Mouse (Mus musculus): ENCODE data around the gene Helb. TPM values are rescaled to one million over a fixed set of nuclear protein-coding genes. Genes with fewer than 3 reads are reported as not detected.

Gene Helb
- polyA plus RNA-seq, 1 experiment, result 1.0 TPM

DNA sequence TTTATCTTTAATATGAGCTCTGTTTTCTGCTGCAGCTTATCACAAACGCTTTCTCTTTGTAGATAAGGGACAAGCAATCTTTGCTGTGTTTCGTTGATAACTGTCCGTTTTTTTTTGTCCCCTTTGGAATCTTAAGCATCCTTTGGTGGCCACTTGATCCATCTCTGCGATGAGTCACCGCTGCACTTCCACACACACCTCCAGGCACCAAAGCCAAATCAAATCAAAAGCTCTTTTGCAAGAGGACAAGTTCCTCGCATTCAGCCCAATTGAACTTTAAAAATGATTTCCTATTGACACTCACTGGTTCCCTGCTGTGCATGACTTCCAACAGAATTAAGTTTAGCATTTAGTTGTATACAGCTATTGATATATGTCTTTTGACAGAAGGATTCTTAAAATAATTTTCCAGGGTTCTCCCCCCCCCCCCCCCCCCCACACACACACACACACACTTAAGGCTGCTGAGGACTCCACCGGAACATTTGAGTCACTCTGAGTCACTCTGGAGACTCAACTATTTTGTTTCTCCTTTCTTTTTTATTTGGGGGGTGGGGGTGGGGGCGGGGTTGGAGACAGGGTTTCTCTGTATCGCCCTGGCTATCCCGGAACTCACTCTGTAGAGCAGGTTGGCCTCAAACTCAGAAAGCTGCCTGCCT is 52.1 kb downstream of the Helb start:
- no peaks in the 10 kb centered on the region for H3K27me3 ChIP-seq (ENCODE audit: control insufficient read depth)
- TF ChIP-seq TAL1 (IDR thresholded peaks at IDR 0.05; ENCODE audit: low read length) (no peak), GATA1 (IDR thresholded peaks at IDR 0.05; ENCODE audit: low read length) (no peak)
- no peaks in the 10 kb centered on the region for H3K36me3 ChIP-seq (ENCODE audit: control insufficient read depth)
- no peaks in the 10 kb centered on the region for H3K4me1 ChIP-seq (ENCODE audit: control insufficient read depth)
- peaks cover 12% of the 10 kb centered on the region for H3K9me3 ChIP-seq (ENCODE audit: control insufficient read depth, low read length)
- H3K4me3 ChIP-seq (replicated peaks), result no peak overlapping the region

DNA sequence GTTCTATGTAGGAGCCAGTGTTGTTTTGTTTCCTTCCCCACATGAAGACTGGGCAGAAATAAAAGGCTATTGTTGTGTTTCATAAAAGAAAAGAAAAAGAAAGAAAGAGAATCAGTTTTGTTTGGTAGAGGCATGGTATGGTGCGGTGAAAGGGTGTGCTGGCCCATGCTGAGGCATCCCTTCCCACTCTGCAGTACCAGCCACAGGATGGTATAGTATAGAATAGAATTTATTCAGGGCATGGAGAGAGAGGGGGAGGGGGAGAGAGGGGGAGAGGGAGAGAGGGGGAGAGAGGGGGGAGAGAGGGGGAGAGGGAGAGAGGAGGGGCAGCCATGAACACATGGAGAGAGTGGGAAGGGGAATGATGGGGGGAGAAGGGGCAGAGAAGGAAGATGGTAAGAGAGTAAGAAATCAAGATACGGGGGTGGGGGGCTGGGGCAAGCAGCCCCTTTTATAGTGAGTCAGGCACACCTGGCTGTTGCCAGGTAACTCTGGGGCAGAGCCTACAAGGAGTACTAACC is 68.0 kb downstream of the Helb start:
- no peaks in the 10 kb centered on the region for H3K27me3 ChIP-seq (ENCODE audit: control insufficient read depth)
- H3K9me3 ChIP-seq (ENCODE audit: control insufficient read depth, low read length), result no peaks in the 10 kb centered on the region
- H3K4me1 ChIP-seq (ENCODE audit: control insufficient read depth), result no peaks in the 10 kb centered on the region
- no peaks in the 10 kb centered on the region for H3K36me3 ChIP-seq (ENCODE audit: control insufficient read depth)
- no peak overlapping the region for H3K4me3 ChIP-seq (replicated peaks)
- TF ChIP-seq GATA1 (IDR thresholded peaks at IDR 0.05; ENCODE audit: low read length) (no peak), TAL1 (IDR thresholded peaks at IDR 0.05; ENCODE audit: low read length) (no peak)

- Histone ChIP-seq H3K4me1 (ENCODE audit: control insufficient read depth) (no peaks in the 10 kb centered on the region), H3K4me3 (replicated peaks) (no peak overlapping the region), H3K27me3 (ENCODE audit: control insufficient read depth) (no peaks in the 10 kb centered on the region), H3K9me3 (ENCODE audit: control insufficient read depth, low read length) (no peaks in the 10 kb centered on the region), H3K36me3 (ENCODE audit: control insufficient read depth) (no peaks in the 10 kb centered on the region)
- no peak for TF ChIP-seq TAL1 (IDR thresholded peaks at IDR 0.05; ENCODE audit: low read length)
- no peak for TF ChIP-seq GATA1 (IDR thresholded peaks at IDR 0.05; ENCODE audit: low read length)
Observed at GRCm38 (mm10) chr10:120044237-120044636, 68.5 kb downstream of the Helb start.

DNA sequence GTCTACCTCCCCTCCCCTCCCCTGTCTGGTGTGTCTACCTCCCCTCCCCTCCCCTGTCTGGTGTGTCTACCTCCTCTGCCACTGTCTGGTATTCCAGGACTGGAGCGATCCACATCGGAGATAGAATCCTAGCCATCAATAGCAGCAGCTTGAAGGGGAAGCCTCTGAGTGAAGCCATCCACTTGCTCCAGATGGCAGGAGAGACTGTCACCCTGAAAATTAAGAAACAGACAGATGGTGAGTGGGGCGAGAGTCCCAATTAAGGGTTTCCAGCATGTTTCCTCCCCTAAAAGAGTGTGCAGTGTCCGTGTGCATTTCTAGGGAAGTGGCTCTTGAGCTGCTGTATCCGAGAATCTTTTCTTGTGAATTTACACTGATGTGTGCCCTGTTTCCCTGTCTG is 74.6 kb downstream of the Helb start:
- no peaks in the 10 kb centered on the region for H3K4me1 ChIP-seq (ENCODE audit: control insufficient read depth)
- H3K4me3 ChIP-seq (replicated peaks), result no peak overlapping the region
- no peaks in the 10 kb centered on the region for H3K36me3 ChIP-seq (ENCODE audit: control insufficient read depth)
- peaks cover 14% of the 10 kb centered on the region for H3K9me3 ChIP-seq (ENCODE audit: control insufficient read depth, low read length)
- TF ChIP-seq TAL1 (IDR thresholded peaks at IDR 0.05; ENCODE audit: low read length), result no peak
- TF ChIP-seq GATA1 (IDR thresholded peaks at IDR 0.05; ENCODE audit: low read length), result no peak
- H3K27me3 ChIP-seq (ENCODE audit: control insufficient read depth), result no peaks in the 10 kb centered on the region

- Histone ChIP-seq H3K4me1 (ENCODE audit: control insufficient read depth) (no peaks in the 10 kb centered on the region), H3K36me3 (ENCODE audit: control insufficient read depth) (no peaks in the 10 kb centered on the region), H3K4me3 (replicated peaks) (no peak overlapping the region), H3K9me3 (ENCODE audit: control insufficient read depth, low read length) (peaks cover 18% of the 10 kb centered on the region), H3K27me3 (ENCODE audit: control insufficient read depth) (no peaks in the 10 kb centered on the region)
- TF ChIP-seq TAL1 (IDR thresholded peaks at IDR 0.05; ENCODE audit: low read length), result no peak
- no peak for TF ChIP-seq GATA1 (IDR thresholded peaks at IDR 0.05; ENCODE audit: low read length)
Observed at GRCm38 (mm10) chr10:120035824-120036223, 77.0 kb downstream of the Helb start.

DNA sequence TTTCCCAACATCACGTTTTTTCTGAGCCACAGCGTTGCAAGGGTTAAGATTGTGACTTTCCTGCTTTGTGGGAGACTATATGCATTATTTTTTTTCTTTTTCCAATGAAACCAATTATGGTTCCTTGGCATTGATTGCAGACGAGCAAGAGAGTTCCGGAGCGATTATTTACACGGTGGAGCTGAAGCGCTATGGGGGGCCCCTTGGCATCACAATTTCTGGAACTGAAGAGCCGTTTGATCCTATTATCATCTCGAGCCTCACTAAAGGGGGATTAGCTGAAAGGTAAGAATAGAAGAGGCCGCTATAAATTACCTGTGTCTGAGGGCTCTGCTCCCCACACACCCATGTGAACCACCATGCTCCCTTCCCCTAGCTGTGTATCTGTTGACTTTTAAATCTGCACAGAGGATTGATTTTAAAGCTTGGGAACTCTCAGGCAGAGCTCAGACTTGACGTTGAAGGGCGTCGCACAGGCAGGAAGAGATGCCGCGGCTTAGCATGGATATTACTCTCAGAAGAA is 77.5 kb downstream of the Helb start:
- H3K27me3 ChIP-seq (ENCODE audit: control insufficient read depth), result no peaks in the 10 kb centered on the region
- no peaks in the 10 kb centered on the region for H3K36me3 ChIP-seq (ENCODE audit: control insufficient read depth)
- peaks cover 18% of the 10 kb centered on the region for H3K9me3 ChIP-seq (ENCODE audit: control insufficient read depth, low read length)
- no peak overlapping the region for H3K4me3 ChIP-seq (replicated peaks)
- TF ChIP-seq TAL1 (IDR thresholded peaks at IDR 0.05; ENCODE audit: low read length) (no peak), GATA1 (IDR thresholded peaks at IDR 0.05; ENCODE audit: low read length) (no peak)
- H3K4me1 ChIP-seq (ENCODE audit: control insufficient read depth), result no peaks in the 10 kb centered on the region

GRCm38 (mm10) chr10:120033866-120034265 is 78.9 kb downstream of the Helb start:
- Histone ChIP-seq H3K4me3 (replicated peaks) (no peak overlapping the region), H3K9me3 (ENCODE audit: control insufficient read depth, low read length) (peaks cover 18% of the 10 kb centered on the region), H3K36me3 (ENCODE audit: control insufficient read depth) (no peaks in the 10 kb centered on the region), H3K27me3 (ENCODE audit: control insufficient read depth) (no peaks in the 10 kb centered on the region), H3K4me1 (ENCODE audit: control insufficient read depth) (no peaks in the 10 kb centered on the region)
- TF ChIP-seq TAL1 (IDR thresholded peaks at IDR 0.05; ENCODE audit: low read length) (no peak), GATA1 (IDR thresholded peaks at IDR 0.05; ENCODE audit: low read length) (no peak)

Other genes starting within 250 kb of the Helb start
- 4.8 and 4.9 TPM in 2 replicates for gene Tmbim4, start 88.6 kb upstream of the Helb start, polyA plus RNA-seq (2012)
- 0.03 TPM in 1 of 2 replicates, not detected in the other for gene Irak3, start 89.1 kb upstream of the Helb start, polyA plus RNA-seq (2012)
- gene Llph, start 114.1 kb upstream of the Helb start, polyA plus RNA-seq (2012), result 4.3 and 4.5 TPM in 2 replicates

All from erythroblast, embryonic 14.5 days (primary cell).